Mouse (Mus musculus) G1E (cell line): ENCODE measurements around the gene Smarcal1. TPM values are rescaled to one million over a fixed set of nuclear protein-coding genes. Genes with fewer than 3 reads are reported as not detected.

ENCODE experiments used
- ATAC-seq: 2 replicates; pipeline ENCODE4 v1.8.0; 2016; ENCODE audit warnings: mild to moderate bottlenecking; ENCODE audit not compliant: insufficient number of reproducible peaks, poor library complexity, low FRiP score, severe bottlenecking; ENCODE audit errors: extremely low read depth
- DNase-seq: peaks from one replicate; pipeline ENCODE4 v3.0.0; 2012; ENCODE audit warnings: low spot score
- H3K27me3 ChIP-seq: 2 replicates; pipeline ENCODE4 v1.6.1; 2012; ENCODE audit warnings: mild to moderate bottlenecking, low read length, inconsistent platforms; ENCODE audit not compliant: insufficient read depth
- H3K36me3 ChIP-seq: replicated peaks from 2 replicates; pipeline ENCODE3; 2012; ENCODE audit warnings: mild to moderate bottlenecking, inconsistent platforms
- H3K4me1 ChIP-seq: 2 replicates; pipeline ENCODE4 v1.6.1; 2012; ENCODE audit warnings: low read depth, low read length, inconsistent platforms, mixed read lengths; ENCODE audit not compliant: insufficient read depth
- H3K4me3 ChIP-seq: 2 replicates; pipeline ENCODE4 v1.5.1; 2012; ENCODE audit warnings: low read depth, mild to moderate bottlenecking, inconsistent platforms, low read length, moderate library complexity, mixed read lengths
- H3K9me3 ChIP-seq: replicated peaks from 2 replicates; pipeline ENCODE4 v1.6.1; 2012; ENCODE audit warnings: inconsistent platforms
- CTCF ChIP-seq: IDR thresholded peaks from 2 replicates; pipeline ENCODE4 v1.5.1; 2012; ENCODE audit warnings: low read depth, low read length, inconsistent platforms, mixed read lengths
- GATA1 ChIP-seq: IDR thresholded peaks from 2 replicates; pipeline ENCODE4 v1.6.1; 2012; ENCODE audit warnings: borderline replicate concordance, low read length, inconsistent platforms, mixed read lengths
- GATA2 ChIP-seq: IDR thresholded peaks from 2 replicates; pipeline ENCODE4 v1.6.1; 2012; ENCODE audit warnings: low read depth, low read length, inconsistent platforms, borderline replicate concordance
- POLR2AphosphoS5 ChIP-seq: IDR thresholded peaks from 2 replicates; pipeline ENCODE4 v1.6.1; 2012; ENCODE audit warnings: low read depth, low read length, inconsistent platforms; ENCODE audit not compliant: insufficient replicate concordance
- TAL1 ChIP-seq: conservative IDR thresholded peaks from 2 replicates; pipeline ENCODE4 v1.6.1; 2012; ENCODE audit warnings: low read depth, low read length, inconsistent platforms, mixed read lengths
- polyA plus RNA-seq: library from polyadenylated mRNA; stranded (reverse); fragments of >175 nt; gene quantifications from 2 replicates; pipeline ENCODE4 v1.2.3, GENCODE M21; 2012
- total RNA-seq, 2 experiments: library from RNA; stranded (forward) in 1 of 2; stranded (reverse) in 1 of 2; fragments of 200-1000 nt in 1 of 2; fragments of >200 nt in 1 of 2; fragmentation: Nextera tagmentation in 1 of 2; gene quantifications; 2 replicates each; pipeline ENCODE4 v1.2.3; 2014 to 2017

Gene Smarcal1
- total and polyA plus RNA-seq, 3 experiments, result 10.6 to 41.8 (median 35.9) TPM

DNA sequence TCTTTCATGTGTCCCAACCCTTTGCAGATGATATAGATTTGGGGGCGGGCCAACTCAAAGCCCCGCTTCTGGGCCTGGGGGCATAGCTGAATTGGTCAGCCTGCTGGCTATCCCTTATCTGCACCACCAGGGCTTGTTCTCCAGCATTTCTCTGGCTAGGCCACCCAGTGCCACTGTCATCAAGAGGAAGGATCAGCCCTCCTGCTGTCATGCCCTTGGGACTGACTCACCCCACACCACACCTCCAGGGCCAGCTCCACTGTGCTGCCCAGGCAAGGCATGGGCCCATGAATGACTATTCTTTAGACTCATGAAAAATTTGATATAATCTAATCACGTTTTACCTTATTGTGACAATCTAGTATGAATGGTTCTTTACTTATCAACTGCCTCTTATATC, 26.6 kb upstream of the Smarcal1 start:
- no peaks in the 10 kb centered on the region for H3K4me1 ChIP-seq
- H3K27me3 ChIP-seq, result peaks cover 22% of the 10 kb centered on the region
- DNase-seq (no peak), ATAC-seq (no peak)
- H3K9me3 ChIP-seq, result no peaks in the 10 kb centered on the region
- H3K36me3 ChIP-seq, result no peaks in the 10 kb centered on the region
- no peak overlapping the region for H3K4me3 ChIP-seq
- TF ChIP-seq CTCF, result no peak
- no peak for TF ChIP-seq POLR2AphosphoS5
- TF ChIP-seq GATA2, result no peak
- TF ChIP-seq GATA1, result no peak
- no peak for TF ChIP-seq TAL1

DNA sequence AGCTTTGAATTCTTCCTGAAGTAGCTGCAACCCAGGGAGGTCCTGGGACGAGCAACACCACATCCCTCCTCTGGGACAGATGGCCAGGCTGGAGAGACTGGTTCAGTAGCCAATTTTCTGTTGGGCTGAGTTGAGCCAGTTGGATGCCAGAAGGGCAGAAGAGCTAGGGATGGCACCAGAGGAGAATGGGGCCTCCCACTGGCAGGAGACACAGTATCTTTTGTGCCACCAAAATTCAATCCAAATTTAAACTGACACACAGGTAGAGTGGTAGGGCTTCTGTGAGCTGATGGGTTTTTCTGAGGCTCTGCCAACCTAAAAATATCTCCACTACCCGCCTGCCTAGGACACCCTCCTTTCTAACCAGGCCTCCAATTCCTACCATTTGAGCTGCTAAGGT, 24.4 kb upstream of the Smarcal1 start:
- DNase-seq (no peak), ATAC-seq (no peak)
- TF ChIP-seq TAL1 (no peak), GATA1 (no peak), GATA2 (no peak), POLR2AphosphoS5 (no peak), CTCF (no peak)
- H3K36me3 ChIP-seq, result no peaks in the 10 kb centered on the region
- peaks cover 22% of the 10 kb centered on the region for H3K27me3 ChIP-seq
- H3K4me3 ChIP-seq, result no peak overlapping the region
- no peaks in the 10 kb centered on the region for H3K4me1 ChIP-seq
- no peaks in the 10 kb centered on the region for H3K9me3 ChIP-seq

DNA sequence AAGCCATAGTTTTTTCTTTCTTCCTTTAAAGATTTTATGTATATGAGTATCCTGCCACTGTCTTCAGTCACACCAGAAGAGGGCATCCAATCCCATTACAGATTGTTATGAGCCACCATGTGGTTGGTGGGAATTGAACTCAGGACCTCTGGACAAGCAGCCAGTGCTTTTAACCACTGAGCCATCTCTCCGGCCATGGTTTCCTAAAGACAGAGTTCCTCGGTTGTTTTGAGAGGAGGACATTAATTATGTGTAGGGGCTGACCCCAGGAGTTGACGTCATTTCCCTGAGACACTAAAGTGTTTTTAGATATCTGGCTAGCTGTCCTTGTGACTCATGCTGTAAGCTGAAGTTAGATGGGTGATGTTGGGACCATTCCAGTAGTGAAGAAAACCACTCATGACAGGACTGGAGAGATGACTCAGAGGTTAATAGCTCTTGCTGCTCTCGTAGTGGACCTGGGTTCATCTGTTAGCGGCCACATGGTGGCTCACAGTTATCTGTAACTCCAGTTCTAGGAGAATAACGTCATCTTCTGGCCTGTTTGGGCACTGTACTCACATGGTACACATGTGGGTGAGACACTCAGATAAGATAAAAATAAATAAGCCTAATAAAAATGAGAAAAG, 18.6 kb upstream of the Smarcal1 start:
- Histone ChIP-seq H3K9me3 (no peaks in the 10 kb centered on the region), H3K36me3 (no peaks in the 10 kb centered on the region), H3K4me3 (no peak overlapping the region), H3K4me1 (peaks cover 3% of the 10 kb centered on the region), H3K27me3 (peaks cover 4% of the 10 kb centered on the region; the same call in 1 of the 2 replicates)
- ATAC-seq (peak; percentile 57), DNase-seq (no peak)
- TF ChIP-seq CTCF (no peak), TAL1 (0 out of 2 replicates have a peak, but pooled peaks have one; percentile 17)

DNA sequence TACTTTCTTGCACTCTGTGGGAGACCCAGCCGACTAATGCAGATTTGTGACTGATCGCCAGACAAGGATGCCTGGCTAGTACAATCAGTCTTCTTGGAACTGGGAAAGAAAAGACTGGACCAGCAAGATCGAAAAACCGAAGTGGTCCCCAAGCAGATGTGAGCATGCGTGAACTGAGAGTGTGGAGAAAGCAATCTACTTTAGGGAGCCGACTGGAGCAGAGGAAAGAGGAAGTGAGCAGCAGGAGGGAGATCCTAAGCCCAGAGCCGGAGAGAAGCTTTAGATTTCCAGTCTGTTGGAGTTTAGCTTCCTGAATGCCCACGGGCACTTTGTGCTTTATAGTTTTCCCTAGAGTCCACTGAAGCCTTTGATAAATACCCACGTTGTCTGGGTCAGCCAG, 16.0 kb upstream of the Smarcal1 start:
- DNase-seq (no peak), ATAC-seq (no peak)
- Histone ChIP-seq H3K4me3 (no peak overlapping the region), H3K4me1 (peaks cover 3% of the 10 kb centered on the region), H3K9me3 (no peaks in the 10 kb centered on the region), H3K36me3 (no peaks in the 10 kb centered on the region), H3K27me3 (peaks cover 11% of the 10 kb centered on the region; the same call in 1 of the 2 replicates)
- no peak for TF ChIP-seq TAL1
- TF ChIP-seq GATA1, result no peak
- TF ChIP-seq POLR2AphosphoS5, result no peak
- no peak for TF ChIP-seq GATA2
- TF ChIP-seq CTCF, result no peak

DNA sequence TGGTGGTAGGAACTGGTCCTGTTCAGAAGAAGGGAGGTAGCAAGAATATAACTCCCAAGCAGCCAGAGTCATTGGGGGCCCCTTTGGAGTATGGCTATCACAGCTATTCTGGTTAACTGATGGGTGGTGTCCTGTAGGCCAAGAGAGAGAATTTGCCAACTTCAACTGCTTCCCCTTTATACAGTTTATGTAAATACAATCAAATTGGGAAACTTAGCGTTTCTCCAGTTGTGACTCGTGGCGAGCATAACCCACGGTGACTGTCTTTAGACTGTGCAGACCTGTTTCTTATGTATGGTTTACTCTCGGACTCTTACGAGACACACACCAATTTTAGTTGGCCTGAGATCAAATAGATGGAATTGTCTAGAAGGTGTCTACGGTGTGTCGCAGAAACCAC, 14.3 kb upstream of the Smarcal1 start:
- ATAC-seq (no peak), DNase-seq (no peak)
- Histone ChIP-seq H3K27me3 (peaks cover 15% of the 10 kb centered on the region; the same call in 1 of the 2 replicates), H3K4me3 (no peak overlapping the region), H3K9me3 (no peaks in the 10 kb centered on the region), H3K4me1 (peaks cover 3% of the 10 kb centered on the region), H3K36me3 (no peaks in the 10 kb centered on the region)
- TF ChIP-seq GATA1 (no peak), CTCF (no peak), TAL1 (no peak), POLR2AphosphoS5 (no peak), GATA2 (no peak)

DNA sequence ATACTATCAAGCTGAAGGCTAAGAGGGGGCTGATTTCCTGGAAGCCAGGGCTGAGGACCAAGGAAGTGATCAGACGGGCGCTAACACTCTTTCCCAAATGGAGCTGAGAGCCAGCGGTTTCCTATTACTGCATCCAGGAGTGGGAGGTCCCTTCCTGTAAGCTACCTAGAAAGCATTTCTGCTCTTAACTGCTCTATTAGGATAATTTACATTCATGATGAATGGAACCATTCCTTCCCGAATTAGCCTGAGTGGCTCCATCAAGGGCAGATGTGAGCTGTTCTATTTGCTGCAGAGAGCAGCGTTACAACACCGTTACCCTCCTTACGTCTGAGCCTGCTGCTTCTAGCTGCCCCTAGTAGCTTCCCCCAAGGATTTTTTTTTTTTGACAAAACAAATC, 9.0 kb upstream of the Smarcal1 start:
- DNase-seq (no peak), ATAC-seq (no peak)
- Histone ChIP-seq H3K36me3 (no peaks in the 10 kb centered on the region), H3K4me3 (no peak overlapping the region), H3K4me1 (peaks cover 5% of the 10 kb centered on the region; the same call in 1 of the 2 replicates), H3K27me3 (peaks cover 46% of the 10 kb centered on the region), H3K9me3 (no peaks in the 10 kb centered on the region)
- TF ChIP-seq CTCF (no peak), POLR2AphosphoS5 (no peak), GATA2 (no peak), TAL1 (no peak), GATA1 (no peak)

DNA sequence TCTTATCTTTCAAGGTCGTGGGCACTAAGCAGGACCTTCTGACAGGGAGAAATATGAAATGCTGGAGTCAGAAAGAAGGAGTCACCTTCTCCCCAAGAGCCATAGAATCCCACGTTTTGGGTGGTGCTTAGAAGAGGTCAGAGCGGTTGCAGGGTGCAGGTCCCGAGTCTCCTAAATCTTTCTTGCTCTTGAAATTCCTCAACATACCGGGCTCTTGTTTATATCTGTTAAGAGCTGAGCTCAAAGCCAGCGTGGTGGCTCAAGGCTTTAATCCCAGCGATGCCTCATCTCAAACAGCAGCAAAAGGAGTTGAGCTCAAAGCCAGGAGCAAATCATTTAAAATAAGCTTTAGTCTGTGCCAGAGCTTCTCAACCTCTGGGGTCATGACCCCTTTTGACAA, 8.4 kb upstream of the Smarcal1 start:
- TF ChIP-seq CTCF (no peak), POLR2AphosphoS5 (no peak), GATA2 (no peak), GATA1 (no peak), TAL1 (no peak)
- DNase-seq, result no peak
- ATAC-seq, result no peak
- H3K4me3 ChIP-seq, result no peak overlapping the region
- no peaks in the 10 kb centered on the region for H3K36me3 ChIP-seq
- peaks cover 48% of the 10 kb centered on the region for H3K27me3 ChIP-seq
- H3K9me3 ChIP-seq, result no peaks in the 10 kb centered on the region
- H3K4me1 ChIP-seq, result peaks cover 7% of the 10 kb centered on the region; the same call in 1 of the 2 replicates
